Mouse (Mus musculus) midbrain, embryonic 11.5 days (tissue): Measurements from ENCODE around the gene Vmn1r217. TPM values are rescaled to one million over a fixed set of nuclear protein-coding genes. Genes with fewer than 3 reads are reported as not detected.

Source experiments
- ATAC-seq: fragments of 200-750 bp; cut with Nextera tagmentation; 2 replicates; pipeline ENCODE4 v1.8.0; 2017; ENCODE audit warnings: moderate TSS enrichment, moderate library complexity; ENCODE audit not compliant: low FRiP score
- DNase-seq: peaks from one replicate; pipeline ENCODE4 v3.0.0; 2015; ENCODE audit warnings: low spot score; ENCODE audit errors: missing footprints
- H3K27ac ChIP-seq: fragments of 300-500 bp; sonication (generic); 2 replicates; pipeline ENCODE4 v1.5.1; 2014; ENCODE audit warnings: low read depth, low read length
- H3K27me3 ChIP-seq: fragments of 300-500 bp; sonication (generic); 2 replicates; pipeline ENCODE4 v1.6.1; 2014; ENCODE audit warnings: mild to moderate bottlenecking, low read length, moderate library complexity, mixed read lengths; ENCODE audit not compliant: control insufficient read depth, insufficient read depth
- H3K36me3 ChIP-seq: fragments of 300-500 bp; sonication (generic); 2 replicates; pipeline ENCODE4 v1.6.1; 2014; ENCODE audit warnings: mild to moderate bottlenecking, low read length, moderate library complexity, mixed read lengths; ENCODE audit not compliant: control insufficient read depth, insufficient read depth
- H3K4me1 ChIP-seq: fragments of 300-500 bp; sonication (generic); 2 replicates; pipeline ENCODE4 v1.6.1; 2014; ENCODE audit warnings: low read length; ENCODE audit not compliant: control insufficient read depth, insufficient read depth
- H3K4me2 ChIP-seq: fragments of 300-500 bp; sonication (generic); 2 replicates; pipeline ENCODE4 v1.6.1; 2014; ENCODE audit warnings: mild to moderate bottlenecking, moderate library complexity
- H3K4me3 ChIP-seq: fragments of 300-500 bp; sonication (generic); 2 replicates; pipeline ENCODE4 v1.5.1; 2014; ENCODE audit warnings: low read depth, low read length
- H3K9ac ChIP-seq: fragments of 300-500 bp; sonication (generic); 2 replicates; pipeline ENCODE4 v1.6.1; 2014; ENCODE audit warnings: low read length
- H3K9me3 ChIP-seq: fragments of 300-500 bp; sonication (generic); 2 replicates; pipeline ENCODE4 v1.6.1; 2016; ENCODE audit warnings: low read length; ENCODE audit not compliant: control insufficient read depth
- WGBS: fragments of 180-500 bp; shearing (Covaris S2); extraction: QIAGEN DNeasy Blood & Tissue Kit; methylation state at CpG from one replicate; pipeline ENCODE4 v1.1.7; 2014; 5-methylcytosine and 5-hydroxymethylcytosine counted together
- polyA plus RNA-seq: library from polyadenylated mRNA; unstranded; fragments of >200 nt; fragmentation: Nextera tagmentation; extraction: Ambion mirVana; gene quantifications from 2 replicates; pipeline ENCODE4 v1.2.1, GENCODE M21; 2014

The Vmn1r217 gene
- polyA plus RNA-seq, 1 experiment from 2014 or later = not detected

DNA sequence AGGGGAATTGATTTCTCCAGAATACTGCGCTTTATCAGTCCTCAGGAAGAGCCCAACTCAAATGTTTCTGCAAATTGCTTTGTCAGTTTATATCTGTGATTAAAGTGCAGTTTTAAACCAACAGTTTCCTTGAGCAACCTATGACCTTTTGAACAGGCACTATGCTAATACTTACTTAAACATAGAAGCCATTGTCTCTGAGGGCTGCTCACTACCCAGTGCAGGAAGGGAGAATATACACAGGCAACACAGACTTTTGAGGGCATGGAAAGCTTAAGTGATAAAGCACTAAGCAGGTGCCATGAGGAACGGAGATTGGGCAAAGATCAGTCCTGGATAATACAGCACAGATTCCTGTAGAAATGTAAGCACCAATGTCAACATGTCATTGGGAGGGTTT is 48.7 kb downstream of the Vmn1r217 start:
- no peak for DNase-seq
- 88% methylated on average over 2 of the region's 2 CpGs for WGBS
- H3K4me2 ChIP-seq = no peak overlapping the region
- H3K4me3 ChIP-seq = no peak overlapping the region
- no peaks in the 10 kb centered on the region for H3K36me3 ChIP-seq
- H3K9me3 ChIP-seq = no peaks in the 10 kb centered on the region
- H3K27me3 ChIP-seq = no peaks in the 10 kb centered on the region
- no peak overlapping the region for H3K27ac ChIP-seq
- ATAC-seq = no peak
- no peak overlapping the region for H3K9ac ChIP-seq
- H3K4me1 ChIP-seq = no peaks in the 10 kb centered on the region

- DNase-seq (no peak), ATAC-seq (no peak)
- no peak within 1 kb of the TSS for H3K27ac ChIP-seq
- no peak within 1 kb of the TSS for H3K4me2 ChIP-seq
- H3K27me3 ChIP-seq = no peaks in the 10 kb centered on the region
- H3K9ac ChIP-seq = no peak within 1 kb of the TSS
- 90% methylated on average over 1 of the region's 1 CpGs for WGBS
- H3K4me3 ChIP-seq = no peak within 1 kb of the TSS
- no peaks in the 10 kb centered on the region for H3K36me3 ChIP-seq
- H3K4me1 ChIP-seq = no peaks in the 10 kb centered on the region
- no peaks in the 10 kb centered on the region for H3K9me3 ChIP-seq
These were observed 50.3 kb downstream of the Vmn1r217 start, which contains the start of gene Vmn1r215 for GRCm38 (mm10) chr13:23067725-23068124. Gene Vmn1r215 (plus strand): TSS chr13:23068025.

- Histone ChIP-seq H3K4me2 (no peak overlapping the region), H3K36me3 (no peaks in the 10 kb centered on the region), H3K4me1 (no peaks in the 10 kb centered on the region), H3K27me3 (no peaks in the 10 kb centered on the region), H3K9ac (no peak overlapping the region), H3K9me3 (no peaks in the 10 kb centered on the region), H3K27ac (no peak overlapping the region), H3K4me3 (no peak overlapping the region)
- WGBS = 45% methylated on average over 1 of the region's 1 CpGs
- DNase-seq = no peak
- no peak for ATAC-seq
These were observed 60.2 kb downstream of the Vmn1r217 start for GRCm38 (mm10) chr13:23057778-23058177.

Other genes with a start within 250 kb of the Vmn1r217 start
- gene Vmn1r212, start 234.0 kb downstream of the Vmn1r217 start, polyA plus RNA-seq = not detected in 2 replicates
- gene Vmn1r213, start 110.6 kb downstream of the Vmn1r217 start, polyA plus RNA-seq = not detected in 2 replicates
- gene Vmn1r214, start 87.8 kb downstream of the Vmn1r217 start, polyA plus RNA-seq = not detected in 2 replicates
- gene Vmn1r215, start 50.2 kb downstream of the Vmn1r217 start, polyA plus RNA-seq = not detected in 2 replicates
- not detected in 2 replicates for gene Vmn1r218, start 14.9 kb upstream of the Vmn1r217 start, polyA plus RNA-seq
- gene Vmn1r219, start 41.1 kb upstream of the Vmn1r217 start, polyA plus RNA-seq = 0.03 TPM in 1 of 2 replicates, not detected in the other
- not detected in 2 replicates for gene Vmn1r220, start 69.7 kb upstream of the Vmn1r217 start, polyA plus RNA-seq
- not detected in 2 replicates for gene Vmn1r221, start 95.9 kb upstream of the Vmn1r217 start, polyA plus RNA-seq
- not detected in 2 replicates for gene Vmn1r222, start 117.7 kb upstream of the Vmn1r217 start, polyA plus RNA-seq
- not detected in 2 replicates for gene Vmn1r223, start 128.9 kb upstream of the Vmn1r217 start, polyA plus RNA-seq